Mouse (Mus musculus) MEL (cell line): Measurements from ENCODE around the gene Vdac1. TPM values are rescaled to one million over a fixed set of nuclear protein-coding genes. Genes with fewer than 3 reads are reported as not detected.

Experiments used
- DNase-seq: peaks from one replicate; pipeline ENCODE4 v3.0.0; 2011; ENCODE audit warnings: low read depth, low spot score
- H3K27ac ChIP-seq: 2 replicates; pipeline ENCODE4 v1.5.1; 2012; ENCODE audit warnings: low read depth, mild to moderate bottlenecking, control low read depth, low read length, moderate library complexity; ENCODE audit not compliant: control insufficient read depth
- H3K27me3 ChIP-seq, 2 experiments: fragments of 150-350 bp in 1 of 2; sonication (generic) in 1 of 2; 2 replicates each; pipeline ENCODE4 v1.6.1; 2012; ENCODE audit warnings: low read length in 2 of 2, mild to moderate bottlenecking in 2 of 2, improper control_type of control experiment in 1 of 2, moderate library complexity in 1 of 2; ENCODE audit not compliant: insufficient read depth in 2 of 2, control insufficient read depth in 1 of 2
- H3K36me3 ChIP-seq, 2 experiments: 2 replicates each; pipeline ENCODE4 v1.6.1; 2012 to 2014; ENCODE audit warnings: low read length in 2 of 2, improper control_type of control experiment in 1 of 2, inconsistent platforms in 1 of 2, mild to moderate bottlenecking in 1 of 2; ENCODE audit not compliant: insufficient read depth in 2 of 2, control insufficient read depth in 1 of 2
- H3K4me1 ChIP-seq, 2 experiments: fragments of 150-350 bp in 1 of 2; sonication (generic) in 1 of 2; 2 replicates each; pipeline ENCODE4 v1.6.1; 2012; ENCODE audit warnings: low read length in 2 of 2, improper control_type of control experiment in 1 of 2, mild to moderate bottlenecking in 1 of 2; ENCODE audit not compliant: insufficient read depth in 2 of 2, control insufficient read depth in 1 of 2
- H3K4me3 ChIP-seq, 2 experiments: fragments of 150-350 bp in 1 of 2; sonication (generic) in 1 of 2; 2 replicates each; pipeline ENCODE4 v1.5.1; 2012; ENCODE audit warnings: low read depth in 2 of 2, low read length in 2 of 2, mild to moderate bottlenecking in 2 of 2, moderate library complexity in 2 of 2, control low read depth in 1 of 2, improper control_type of control experiment in 1 of 2; ENCODE audit not compliant: control insufficient read depth in 1 of 2, insufficient read depth in 1 of 2
- H3K79me2 ChIP-seq: 2 replicates; pipeline ENCODE4 v1.6.1; 2012; ENCODE audit warnings: mild to moderate bottlenecking, low read length, moderate library complexity; ENCODE audit not compliant: control insufficient read depth, poor library complexity, insufficient read depth
- H3K9ac ChIP-seq: 2 replicates; pipeline ENCODE4 v1.6.1; 2012; ENCODE audit warnings: low read depth, mild to moderate bottlenecking, control low read depth, low read length, moderate library complexity; ENCODE audit not compliant: control insufficient read depth, poor library complexity, severe bottlenecking
- H3K9me3 ChIP-seq: fragments of 150-350 bp; sonication (generic); replicated peaks from 2 replicates; pipeline ENCODE4 v1.6.1; 2012; ENCODE audit warnings: mild to moderate bottlenecking, low read length, improper control_type of control experiment, moderate library complexity; ENCODE audit not compliant: insufficient read depth
- CHD1 ChIP-seq: IDR thresholded peaks from 2 replicates; pipeline ENCODE4 v1.6.1; 2012; ENCODE audit warnings: low read depth, mild to moderate bottlenecking, inconsistent platforms, low read length, improper control_type of control experiment
- CHD2 ChIP-seq: IDR thresholded peaks from 2 replicates; pipeline ENCODE4 v1.6.1; 2011; ENCODE audit warnings: low read length, improper control_type of control experiment
- ELF1 ChIP-seq: IDR thresholded peaks from 2 replicates; pipeline ENCODE4 v1.6.1; 2014; ENCODE audit warnings: low read depth, mild to moderate bottlenecking, inconsistent platforms, low read length, improper control_type of control experiment, moderate library complexity
- EP300 ChIP-seq, 2 experiments: IDR thresholded peaks; 2 replicates each; pipeline ENCODE4 v1.6.1; 2011; ENCODE audit warnings: improper control_type of control experiment in 2 of 2, low read length in 2 of 2, low read depth in 1 of 2, mild to moderate bottlenecking in 1 of 2
- GATA1 ChIP-seq: IDR thresholded peaks from 2 replicates; pipeline ENCODE4 v1.6.1; 2011; ENCODE audit warnings: low read depth, low read length, improper control_type of control experiment
- JUND ChIP-seq: IDR thresholded peaks from 2 replicates; pipeline ENCODE4 v1.6.1; 2011; ENCODE audit warnings: low read depth, mild to moderate bottlenecking, improper control_type of control experiment, low read length
- KAT2A ChIP-seq: conservative IDR thresholded peaks from 2 replicates; pipeline ENCODE4 v1.6.1; 2012; ENCODE audit warnings: low read depth, low read length, improper control_type of control experiment, inconsistent platforms
- MAFK ChIP-seq: IDR thresholded peaks from 2 replicates; pipeline ENCODE4 v1.6.1; 2011; ENCODE audit warnings: low read depth, mild to moderate bottlenecking, low read length, improper control_type of control experiment, borderline replicate concordance
- MAZ ChIP-seq: IDR thresholded peaks from 2 replicates; pipeline ENCODE4 v1.6.1; 2012; ENCODE audit warnings: low read depth, mild to moderate bottlenecking, inconsistent platforms, low read length, improper control_type of control experiment
- MEF2A ChIP-seq: IDR thresholded peaks from 2 replicates; pipeline ENCODE4 v1.6.1; 2014; ENCODE audit warnings: low read depth, mild to moderate bottlenecking, inconsistent platforms, low read length, improper control_type of control experiment; ENCODE audit not compliant: poor library complexity, insufficient replicate concordance, severe bottlenecking; ENCODE audit errors: extremely low read depth
- MYB ChIP-seq: IDR thresholded peaks from 2 replicates; pipeline ENCODE4 v1.6.1; 2011; ENCODE audit warnings: mild to moderate bottlenecking, low read depth, low read length, improper control_type of control experiment
- MYC ChIP-seq: IDR thresholded peaks from 2 replicates; pipeline ENCODE4 v1.6.1; 2011; ENCODE audit warnings: low read depth, mild to moderate bottlenecking, low read length, improper control_type of control experiment, moderate library complexity
- NELFE ChIP-seq: IDR thresholded peaks from 2 replicates; pipeline ENCODE4 v1.6.1; 2011; ENCODE audit warnings: low read depth, low read length, improper control_type of control experiment
- POLR2AphosphoS5 ChIP-seq: IDR thresholded peaks from 2 replicates; pipeline ENCODE4 v1.6.1; 2012; ENCODE audit warnings: low read depth, borderline replicate concordance, mild to moderate bottlenecking, inconsistent platforms, low read length, moderate library complexity, mixed read lengths
- SMC3 ChIP-seq: IDR thresholded peaks from 2 replicates; pipeline ENCODE4 v1.6.1; 2011; ENCODE audit warnings: low read depth, low read length, improper control_type of control experiment
- TAL1 ChIP-seq: IDR thresholded peaks from 2 replicates; pipeline ENCODE4 v1.6.1; 2012; ENCODE audit warnings: mild to moderate bottlenecking, inconsistent platforms, low read length, moderate library complexity, mixed read lengths
- TCF12 ChIP-seq: IDR thresholded peaks from 2 replicates; pipeline ENCODE4 v1.6.1; 2014; ENCODE audit warnings: low read depth, mild to moderate bottlenecking, inconsistent platforms, low read length, improper control_type of control experiment, moderate library complexity
- UBTF ChIP-seq: IDR thresholded peaks from 2 replicates; pipeline ENCODE4 v1.6.1; 2012; ENCODE audit warnings: low read depth, mild to moderate bottlenecking, inconsistent platforms, low read length, improper control_type of control experiment, moderate library complexity, borderline replicate concordance; ENCODE audit not compliant: insufficient read depth
- USF1 ChIP-seq: IDR thresholded peaks from 2 replicates; pipeline ENCODE4 v1.6.1; 2014; ENCODE audit warnings: low read depth, mild to moderate bottlenecking, inconsistent platforms, low read length, improper control_type of control experiment, moderate library complexity
- ZKSCAN1 ChIP-seq: IDR thresholded peaks from 2 replicates; pipeline ENCODE4 v1.6.1; 2012; ENCODE audit warnings: low read depth, mild to moderate bottlenecking, inconsistent platforms, low read length, improper control_type of control experiment, moderate library complexity
- polyA plus RNA-seq, 2 experiments: library from polyadenylated mRNA; stranded (reverse) in 1 of 2; unstranded in 1 of 2; fragments of >175 nt in 1 of 2; fragments of >200 nt in 1 of 2; gene quantifications; 2 replicates each; pipeline versions ENCODE4 v1.2.1 to v1.2.4; 2012; ENCODE audit warnings: low replicate concordance in 2 of 2, low read depth in 1 of 2; ENCODE audit not compliant: insufficient read length in 2 of 2, insufficient read depth in 1 of 2, missing spikeins in 1 of 2
- total RNA-seq: library from RNA; depleted of rRNA; stranded (reverse); fragments of 300-350 nt; gene quantifications from 2 replicates; pipeline ENCODE4 v1.2.3, GENCODE M21; 2012

The Vdac1 gene
- total and polyA plus RNA-seq, 3 experiments: 257 to 389 (median 381) TPM

- H3K4me3 ChIP-seq: no peak overlapping the region
- no peak for TF ChIP-seq CHD2
- TF ChIP-seq ELF1: no peak
- no peak for TF ChIP-seq TCF12
- no peak for TF ChIP-seq EP300 (IDR thresholded peaks at IDR 0.05; ENCODE audit: low read depth in 1 of 2, low read length in 2 of 2)
- TF ChIP-seq MYB: no peak
- TF ChIP-seq USF1: no peak
- TF ChIP-seq KAT2A: no peak
- no peak for TF ChIP-seq MAFK
- TF ChIP-seq UBTF: no peak
- no peak for TF ChIP-seq TAL1
- TF ChIP-seq POLR2AphosphoS5: no peak
- no peak for TF ChIP-seq MAZ
- TF ChIP-seq SMC3: no peak
- TF ChIP-seq NELFE: no peak
- TF ChIP-seq ZKSCAN1: no peak
- no peak for TF ChIP-seq JUND
- TF ChIP-seq, all 39 proteins: peak for 0
- peaks cover 0 to 5% of the 10 kb centered on the region in 2 experiments; a peak in 2 of 4 replicates for H3K4me1 ChIP-seq
- H3K9ac ChIP-seq: no peak overlapping the region
- no peak overlapping the region for H3K27ac ChIP-seq
- DNase-seq: no peak
- 0 out of 4 replicates have a peak, but pooled peaks cover 0 to 3% of the 10 kb centered on the region in 2 experiments for H3K36me3 ChIP-seq
- H3K27me3 ChIP-seq: no peaks in the 10 kb centered on the region; a peak in 1 of 4 replicates
- H3K9me3 ChIP-seq: no peaks in the 10 kb centered on the region
- H3K79me2 ChIP-seq: no peaks in the 10 kb centered on the region
These were observed 20.4 kb upstream of the Vdac1 start for GRCm38 (mm10) chr11:52340123-52340864.

GRCm38 (mm10) chr11:52341001-52341400 lies 19.7 kb upstream of the Vdac1 start:
- H3K36me3 ChIP-seq: peaks cover 0 to 7% of the 10 kb centered on the region in 2 experiments; a peak in 1 of 4 replicates
- DNase-seq: no peak
- no peak overlapping the region for H3K27ac ChIP-seq
- H3K4me1 ChIP-seq: peaks cover 3 to 10% of the 10 kb centered on the region in 2 experiments
- H3K9ac ChIP-seq: no peak overlapping the region
- TF ChIP-seq MEF2A (no peak), POLR2AphosphoS5 (no peak), MYC (no peak), GATA1 (no peak), TAL1 (no peak), CHD1 (no peak), KAT2A (no peak)
- TF ChIP-seq, all 39 proteins: peak for 0
- H3K9me3 ChIP-seq: no peaks in the 10 kb centered on the region
- H3K27me3 ChIP-seq: no peaks in the 10 kb centered on the region; a peak in 1 of 4 replicates
- H3K79me2 ChIP-seq: no peaks in the 10 kb centered on the region
- H3K4me3 ChIP-seq: no peak overlapping the region
